Mouse (Mus musculus): ENCODE measurements at regions not wholly inside any gene's neighbourhood (a gene's known extent, or its start where the extent isn't known, plus 50 kb on each side); places are given as distances from the start of the nearest gene placed in this dataset.

DNA sequence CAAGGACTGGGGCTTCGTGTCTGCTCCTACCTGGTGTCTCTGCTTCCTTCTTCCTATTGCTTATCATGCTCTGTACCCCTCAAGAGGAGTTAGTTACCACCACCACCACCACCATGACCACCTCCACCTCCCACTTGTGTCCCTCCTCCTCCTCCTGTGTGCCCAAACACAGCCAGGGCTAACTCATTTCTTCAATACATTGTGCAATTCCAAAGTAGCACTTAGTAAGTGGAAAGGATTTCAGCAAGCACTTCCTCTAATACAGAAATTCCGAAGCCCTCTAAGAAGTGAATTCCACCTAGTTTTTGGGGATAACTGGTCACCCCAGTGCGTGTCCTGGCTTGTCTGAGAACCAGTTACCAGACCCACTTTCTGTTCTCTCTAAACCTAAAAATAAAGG is 92.1 kb upstream of the Irs2 start:
- TF ChIP-seq CTCF (IDR thresholded peaks at IDR 0.05; ENCODE audit: low read depth, low read length) (no peak), POLR2A (IDR thresholded peaks at IDR 0.05; ENCODE audit: extremely low read depth, insufficient read depth, low read length) (no peak)

All from liver, adult 2 months (tissue).